Mouse (Mus musculus) lung, embryonic 16.5 days (tissue): ENCODE data around the gene Tcf12. TPM values are rescaled to one million over a fixed set of nuclear protein-coding genes. Genes with fewer than 3 reads are reported as not detected.

Source experiments
- ATAC-seq: fragments of 200-750 bp; cut with Nextera tagmentation; 2 replicates; pipeline ENCODE4 v1.8.0; 2017; ENCODE audit warnings: low read depth, mild to moderate bottlenecking, moderate library complexity
- H3K27ac ChIP-seq: fragments of 300-500 bp; sonication (generic); 2 replicates; pipeline ENCODE4 v1.5.1; 2014; ENCODE audit warnings: mild to moderate bottlenecking, control low read depth, low read length
- H3K27me3 ChIP-seq: fragments of 300-500 bp; sonication (generic); 2 replicates; pipeline ENCODE4 v1.6.1; 2014; ENCODE audit warnings: low read depth, low read length, mixed read lengths; ENCODE audit not compliant: control insufficient read depth, insufficient read depth
- H3K36me3 ChIP-seq: fragments of 300-500 bp; sonication (generic); 2 replicates; pipeline ENCODE4 v1.6.1; 2014; ENCODE audit warnings: low read length; ENCODE audit not compliant: control insufficient read depth, insufficient read depth
- H3K4me1 ChIP-seq: fragments of 300-500 bp; sonication (generic); replicated peaks from 2 replicates; pipeline ENCODE4 v1.6.1; 2014; ENCODE audit warnings: low read length, mixed read lengths; ENCODE audit not compliant: control insufficient read depth, insufficient read depth
- H3K4me2 ChIP-seq: fragments of 300-500 bp; sonication (generic); 2 replicates; pipeline ENCODE4 v1.6.1; 2014; ENCODE audit warnings: low read depth, low read length, control low read depth
- H3K4me3 ChIP-seq: fragments of 300-500 bp; sonication (generic); 2 replicates; pipeline ENCODE4 v1.5.1; 2014; ENCODE audit warnings: mild to moderate bottlenecking, low read length, control low read depth
- H3K9ac ChIP-seq: fragments of 300-500 bp; sonication (generic); 2 replicates; pipeline ENCODE4 v1.6.1; 2014; ENCODE audit warnings: low read length, control low read depth
- H3K9me3 ChIP-seq: fragments of 300-500 bp; sonication (generic); 2 replicates; pipeline ENCODE4 v1.6.1; 2016; ENCODE audit warnings: low read length; ENCODE audit not compliant: control insufficient read depth
- WGBS: fragments of 180-500 bp; shearing (Covaris S2); extraction: QIAGEN DNeasy Blood & Tissue Kit; methylation state at CpG from one replicate; pipeline ENCODE4 v1.1.7; 2014; 5-methylcytosine and 5-hydroxymethylcytosine counted together
- polyA plus RNA-seq: library from polyadenylated mRNA; unstranded; fragments of >200 nt; fragmentation: Nextera tagmentation; extraction: Ambion mirVana; gene quantifications from 2 replicates; pipeline ENCODE4 v1.2.1, GENCODE M21; 2015

Gene Tcf12
- polyA plus RNA-seq, 1 experiment from 2014 or later: 60.4 TPM

- Histone ChIP-seq H3K27ac (no peak overlapping the region), H3K9me3 (no peaks in the 10 kb centered on the region), H3K4me3 (no peak overlapping the region), H3K4me2 (no peak overlapping the region), H3K27me3 (no peaks in the 10 kb centered on the region), H3K4me1 (no peaks in the 10 kb centered on the region), H3K36me3 (no peaks in the 10 kb centered on the region), H3K9ac (no peak overlapping the region)
- 67% methylated on average over 4 of the region's 4 CpGs for WGBS
- ATAC-seq: no peak
Measured at GRCm38 (mm10) chr9:72014585-72015381, 96.9 kb downstream of the Tcf12 start.

- Histone ChIP-seq H3K36me3 (no peaks in the 10 kb centered on the region), H3K9me3 (no peaks in the 10 kb centered on the region), H3K4me1 (no peaks in the 10 kb centered on the region), H3K9ac (no peak overlapping the region), H3K4me2 (no peak overlapping the region), H3K27ac (no peak overlapping the region), H3K27me3 (no peaks in the 10 kb centered on the region), H3K4me3 (no peak overlapping the region)
- WGBS: 83% methylated on average over 1 of the region's 1 CpGs
- ATAC-seq: no peak
Measured at GRCm38 (mm10) chr9:72013541-72013940, 98.1 kb downstream of the Tcf12 start.

DNA sequence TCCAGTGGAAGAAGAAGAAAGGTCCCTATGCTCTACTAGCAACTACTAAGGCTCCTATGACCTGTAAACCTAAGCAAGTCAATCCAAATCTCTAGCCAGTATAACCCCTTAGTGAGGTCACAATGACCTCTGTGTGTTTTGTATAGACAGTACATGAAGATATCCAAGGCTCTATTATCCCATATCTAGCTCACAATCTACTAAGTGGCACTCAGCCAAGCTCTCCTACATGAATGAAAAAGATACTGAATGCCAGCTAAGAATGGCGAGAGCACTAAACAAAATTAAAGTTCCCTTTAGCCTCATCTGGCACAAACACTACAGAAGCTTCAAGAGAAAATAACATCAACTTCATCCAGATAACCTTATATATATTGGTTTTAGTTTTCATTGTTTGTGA is 103.0 kb downstream of the Tcf12 start:
- H3K4me1 ChIP-seq: no peaks in the 10 kb centered on the region
- no peaks in the 10 kb centered on the region for H3K27me3 ChIP-seq
- 64% methylated on average over 1 of the region's 1 CpGs for WGBS
- no peak overlapping the region for H3K4me2 ChIP-seq
- ATAC-seq: no peak
- H3K9me3 ChIP-seq: no peaks in the 10 kb centered on the region
- H3K4me3 ChIP-seq: no peak overlapping the region
- H3K9ac ChIP-seq: no peak overlapping the region
- H3K27ac ChIP-seq: no peak overlapping the region
- H3K36me3 ChIP-seq: no peaks in the 10 kb centered on the region

- H3K36me3 ChIP-seq: no peaks in the 10 kb centered on the region
- 57% methylated on average over 3 of the region's 3 CpGs for whole genome bisulfite sequencing
- H3K9me3 ChIP-seq: no peaks in the 10 kb centered on the region
- H3K4me2 ChIP-seq: no peak overlapping the region
- ATAC-seq: peak; percentile 43; the same call in 1 of the 2 replicates
- H3K4me1 ChIP-seq: peaks cover 13% of the 10 kb centered on the region
- H3K27me3 ChIP-seq: no peaks in the 10 kb centered on the region
- H3K27ac ChIP-seq: peak overlapping the region; percentile 21
- no peak overlapping the region for H3K4me3 ChIP-seq
- H3K9ac ChIP-seq: no peak overlapping the region
Measured at GRCm38 (mm10) chr9:71991147-71991546, 120.5 kb downstream of the Tcf12 start.

GRCm38 (mm10) chr9:71990376-71990775 is 121.3 kb downstream of the Tcf12 start:
- H3K4me2 ChIP-seq: no peak overlapping the region
- H3K4me3 ChIP-seq: no peak overlapping the region
- H3K27ac ChIP-seq: no peak overlapping the region
- H3K9ac ChIP-seq: no peak overlapping the region
- no peaks in the 10 kb centered on the region for H3K9me3 ChIP-seq
- 62% methylated on average over 1 of the region's 1 CpGs for WGBS
- H3K27me3 ChIP-seq: no peaks in the 10 kb centered on the region
- peaks cover 13% of the 10 kb centered on the region for H3K4me1 ChIP-seq
- ATAC-seq: no peak
- no peaks in the 10 kb centered on the region for H3K36me3 ChIP-seq

DNA sequence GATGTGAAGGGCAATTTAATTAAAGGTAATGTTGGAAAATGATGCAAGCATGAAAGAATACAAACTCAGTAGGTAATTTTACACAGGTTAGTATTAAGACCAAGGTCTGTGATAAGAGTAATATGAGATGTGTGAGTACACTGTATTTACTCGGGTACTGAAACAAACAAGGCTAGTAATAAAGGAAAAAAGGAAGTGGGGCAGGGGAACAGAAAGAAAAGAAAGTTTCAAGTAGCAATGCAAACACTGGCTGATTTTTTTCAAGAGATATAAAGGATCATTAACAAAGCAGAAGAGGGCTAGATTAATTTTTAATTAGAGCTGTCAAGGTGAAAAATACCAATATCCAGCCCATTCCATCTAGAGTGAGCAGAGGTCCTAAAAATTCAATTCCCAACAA is 122.0 kb downstream of the Tcf12 start:
- Histone ChIP-seq H3K4me2 (no peak overlapping the region), H3K4me3 (no peak overlapping the region), H3K4me1 (peaks cover 13% of the 10 kb centered on the region), H3K36me3 (no peaks in the 10 kb centered on the region), H3K9ac (no peak overlapping the region), H3K9me3 (no peaks in the 10 kb centered on the region), H3K27ac (no peak overlapping the region), H3K27me3 (no peaks in the 10 kb centered on the region)
- 54% methylated on average over 1 of the region's 1 CpGs for WGBS
- ATAC-seq: no peak

DNA sequence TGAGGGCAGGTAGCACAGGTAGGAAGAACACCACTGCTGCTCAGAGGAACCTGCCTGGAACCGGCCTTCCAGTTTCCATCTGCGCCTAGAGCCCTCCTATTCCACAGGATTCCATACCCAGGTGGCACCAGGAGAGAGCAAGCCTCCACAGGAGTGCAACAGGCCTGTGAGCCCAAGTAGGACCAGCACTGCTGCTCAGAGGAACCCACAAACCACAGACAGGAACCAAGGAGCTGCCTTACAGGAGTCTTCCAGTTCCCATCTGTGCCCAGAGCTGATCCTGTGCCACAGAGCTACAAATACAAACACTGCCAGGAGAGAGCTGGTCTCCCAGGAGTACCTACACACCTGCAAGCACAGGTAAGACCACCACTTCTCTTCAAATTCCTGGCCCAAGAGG is 125.0 kb downstream of the Tcf12 start:
- no peak overlapping the region for H3K4me2 ChIP-seq
- H3K9me3 ChIP-seq: no peaks in the 10 kb centered on the region
- no peak overlapping the region for H3K9ac ChIP-seq
- ATAC-seq: no peak
- no peaks in the 10 kb centered on the region for H3K27me3 ChIP-seq
- H3K36me3 ChIP-seq: no peaks in the 10 kb centered on the region
- WGBS: 83% methylated on average over 2 of the region's 2 CpGs
- no peak overlapping the region for H3K4me3 ChIP-seq
- no peak overlapping the region for H3K27ac ChIP-seq
- peaks cover 14% of the 10 kb centered on the region for H3K4me1 ChIP-seq

GRCm38 (mm10) chr9:71982826-71983225 is 128.8 kb downstream of the Tcf12 start:
- H3K9me3 ChIP-seq: no peaks in the 10 kb centered on the region
- no peaks in the 10 kb centered on the region for H3K27me3 ChIP-seq
- H3K9ac ChIP-seq: no peak overlapping the region
- no peak overlapping the region for H3K4me2 ChIP-seq
- no peak overlapping the region for H3K4me3 ChIP-seq
- no peak overlapping the region for H3K27ac ChIP-seq
- WGBS: 70% methylated on average over 1 of the region's 1 CpGs
- ATAC-seq: no peak
- no peaks in the 10 kb centered on the region for H3K36me3 ChIP-seq
- H3K4me1 ChIP-seq: peaks cover 6% of the 10 kb centered on the region

- H3K27ac ChIP-seq: no peak overlapping the region
- 86% methylated on average over 3 of the region's 3 CpGs for WGBS
- H3K27me3 ChIP-seq: no peaks in the 10 kb centered on the region
- no peaks in the 10 kb centered on the region for H3K9me3 ChIP-seq
- H3K4me2 ChIP-seq: no peak overlapping the region
- H3K9ac ChIP-seq: no peak overlapping the region
- H3K4me1 ChIP-seq: peaks cover 6% of the 10 kb centered on the region
- no peak for ATAC-seq
- no peaks in the 10 kb centered on the region for H3K36me3 ChIP-seq
- H3K4me3 ChIP-seq: no peak overlapping the region
Measured at GRCm38 (mm10) chr9:71981071-71981470, 130.6 kb downstream of the Tcf12 start.
